Mouse (Mus musculus) spleen, postnatal 36 days (tissue): ENCODE data around the gene Sema6d.

Source experiments
- DNase-seq, 2 experiments: peaks; one replicate each; pipeline ENCODE4 v3.0.0; 2022; ENCODE audit warnings: low spot score in 2 of 2, mixed read lengths in 1 of 2

Gene Sema6d

GRCm38 (mm10) chr2:124651146-124651545 is 561.4 kb downstream of the Sema6d start:
- no peak for DNase-seq

DNA sequence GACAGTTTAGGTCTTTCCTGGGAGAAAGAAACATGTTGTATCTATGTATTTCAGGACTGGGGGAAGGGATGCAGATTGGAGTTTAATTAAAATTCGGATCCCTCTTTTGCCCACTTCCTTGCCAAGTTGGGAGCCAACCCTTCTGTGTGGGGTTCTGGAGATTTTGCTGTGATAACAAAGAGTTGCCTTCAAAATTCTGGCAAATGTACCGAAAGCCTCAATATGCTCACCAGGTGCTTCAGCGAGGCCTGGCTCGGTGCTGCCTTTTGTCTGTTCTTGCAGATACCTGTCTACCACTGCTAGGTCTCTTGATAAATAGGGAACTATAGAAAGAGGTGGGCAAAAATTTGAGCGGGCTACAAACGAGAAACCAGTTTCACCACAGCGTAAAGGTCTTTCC is 563.4 kb downstream of the Sema6d start:
- DNase-seq: no peak

DNA sequence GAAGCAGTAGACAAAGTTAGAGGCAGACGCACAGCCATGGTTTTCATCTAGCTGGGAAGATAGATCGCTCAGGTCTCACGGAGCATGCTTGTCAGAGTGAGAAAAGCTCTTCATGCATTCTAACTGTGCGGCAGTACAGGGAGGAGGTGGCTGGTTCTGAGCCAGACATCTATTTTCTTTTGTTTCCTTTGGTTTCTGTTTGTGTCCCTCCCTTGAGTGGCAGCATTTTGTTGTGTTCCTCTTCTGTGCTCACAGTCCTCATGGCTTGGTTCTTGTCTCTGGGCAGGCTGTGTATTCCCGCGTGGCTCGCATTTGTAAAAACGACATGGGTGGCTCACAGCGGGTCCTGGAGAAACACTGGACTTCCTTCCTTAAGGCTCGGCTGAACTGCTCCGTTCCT is 567.6 kb downstream of the Sema6d start:
- DNase-seq: no peak

GRCm38 (mm10) chr2:124658374-124658773 is 568.6 kb downstream of the Sema6d start:
- no peak for DNase-seq

DNA sequence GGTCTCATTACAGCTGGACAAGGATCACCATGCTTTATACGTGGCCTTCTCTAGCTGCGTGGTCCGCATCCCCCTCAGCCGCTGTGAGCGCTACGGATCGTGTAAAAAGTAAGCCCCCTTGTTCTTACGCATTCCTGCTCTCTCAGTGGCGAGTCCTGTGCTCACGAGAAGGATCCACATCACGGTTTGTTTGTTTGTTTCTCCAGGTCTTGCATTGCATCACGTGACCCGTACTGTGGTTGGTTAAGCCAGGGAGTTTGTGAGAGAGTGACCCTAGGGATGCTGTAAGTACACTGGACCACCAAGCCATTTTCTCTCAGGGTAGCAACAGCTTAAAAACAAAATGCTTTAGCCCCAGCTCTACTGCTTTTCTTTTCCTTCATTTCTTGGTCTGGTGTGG is 569.8 kb downstream of the Sema6d start:
- no peak for DNase-seq

DNA sequence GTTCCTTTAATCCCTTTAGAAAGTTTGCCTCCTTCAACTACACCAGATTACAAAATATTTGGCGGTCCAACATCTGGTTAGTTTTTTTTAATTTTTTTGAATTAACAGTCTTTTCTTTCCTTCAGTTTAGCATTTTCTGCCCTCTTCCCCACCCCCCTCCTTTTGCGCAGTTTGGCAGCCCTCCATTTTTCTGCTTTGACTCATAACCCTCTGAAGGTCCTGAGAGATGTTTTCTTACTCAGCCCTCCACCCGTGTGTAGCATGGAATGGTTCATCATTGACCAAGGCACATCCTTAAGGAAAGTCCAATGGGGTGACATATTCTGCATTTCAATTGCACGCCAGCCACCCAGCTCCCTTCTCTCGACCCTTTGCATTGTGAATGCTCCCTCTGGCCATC is 570.9 kb downstream of the Sema6d start:
- no peak for DNase-seq

GRCm38 (mm10) chr2:124661316-124661715 is 571.5 kb downstream of the Sema6d start:
- no peak for DNase-seq

GRCm38 (mm10) chr2:124662257-124662656 is 572.5 kb downstream of the Sema6d start:
- DNase-seq: no peak

- no peak for DNase-seq
Observed at GRCm38 (mm10) chr2:124664191-124664590, 574.4 kb downstream of the Sema6d start.

GRCm38 (mm10) chr2:124668431-124668830 is 578.7 kb downstream of the Sema6d start:
- no peak for DNase-seq

GRCm38 (mm10) chr2:124673117-124673516 is 583.3 kb downstream of the Sema6d start:
- no peak for DNase-seq

DNA sequence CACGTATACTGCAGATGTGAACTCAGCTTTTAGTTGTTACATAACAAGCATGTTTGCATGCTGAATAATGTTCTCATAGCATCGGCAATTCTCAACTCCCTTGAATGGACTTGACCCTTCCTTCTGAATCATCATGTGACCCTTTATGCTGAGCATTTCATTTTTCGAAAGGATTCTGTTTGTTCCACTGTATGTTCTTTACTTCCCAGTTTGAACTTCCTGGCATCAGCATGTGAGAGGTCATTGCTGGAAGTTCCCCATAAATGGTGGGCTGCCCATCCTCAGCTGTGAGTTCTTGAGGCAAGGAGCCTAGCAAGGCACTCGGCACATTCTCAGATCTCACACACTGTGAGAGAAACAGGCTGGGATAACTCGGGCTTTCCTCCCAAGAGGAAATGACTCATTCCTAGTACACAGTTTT is 594.7 kb downstream of the Sema6d start:
- DNase-seq: peak; percentile 17 to 22

- no peak for DNase-seq
Observed at GRCm38 (mm10) chr2:124690372-124690771, 600.6 kb downstream of the Sema6d start.

DNA sequence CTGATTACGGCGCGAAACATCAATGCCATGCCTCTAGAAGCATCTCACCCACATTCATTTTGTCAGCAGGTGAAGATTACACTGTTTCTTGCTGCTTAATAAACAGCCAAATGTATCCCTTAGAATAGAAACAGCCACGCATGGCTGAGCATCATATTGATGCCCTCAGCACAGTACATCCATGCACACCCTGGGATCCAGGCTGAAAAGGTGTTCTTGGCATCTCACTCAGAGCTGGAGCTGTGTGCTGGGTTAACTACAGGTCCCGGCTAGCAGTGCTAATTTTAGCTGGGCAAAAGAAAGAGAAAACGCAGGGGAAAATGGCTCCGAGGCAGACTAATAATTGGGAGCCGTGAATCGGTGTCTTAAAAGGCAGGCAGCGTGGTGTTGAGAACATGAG is 612.9 kb downstream of the Sema6d start:
- no peak for DNase-seq

GRCm38 (mm10) chr2:124704922-124705321 is 615.2 kb downstream of the Sema6d start:
- DNase-seq: peak; percentile 3 to 16

DNA sequence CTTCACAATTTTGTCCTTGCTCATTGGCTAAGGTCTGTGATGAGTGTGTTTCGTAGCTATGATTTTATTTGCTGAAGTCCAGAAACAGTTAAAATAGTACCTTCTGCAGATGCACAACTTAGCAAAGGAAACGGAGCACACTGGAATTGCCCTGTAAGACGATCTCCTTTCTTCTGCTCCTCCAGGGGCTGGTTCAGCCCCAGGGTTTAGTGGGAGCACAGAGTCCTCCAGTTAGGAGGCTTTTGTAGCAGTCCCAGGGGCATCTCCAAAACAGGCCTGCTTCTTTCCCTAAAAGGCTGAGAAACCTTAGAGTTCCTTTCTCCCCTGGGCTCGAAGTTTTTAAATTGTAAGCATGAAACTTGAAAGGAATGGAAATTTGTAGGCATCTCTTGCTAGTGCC is 616.0 kb downstream of the Sema6d start:
- DNase-seq: no peak

DNA sequence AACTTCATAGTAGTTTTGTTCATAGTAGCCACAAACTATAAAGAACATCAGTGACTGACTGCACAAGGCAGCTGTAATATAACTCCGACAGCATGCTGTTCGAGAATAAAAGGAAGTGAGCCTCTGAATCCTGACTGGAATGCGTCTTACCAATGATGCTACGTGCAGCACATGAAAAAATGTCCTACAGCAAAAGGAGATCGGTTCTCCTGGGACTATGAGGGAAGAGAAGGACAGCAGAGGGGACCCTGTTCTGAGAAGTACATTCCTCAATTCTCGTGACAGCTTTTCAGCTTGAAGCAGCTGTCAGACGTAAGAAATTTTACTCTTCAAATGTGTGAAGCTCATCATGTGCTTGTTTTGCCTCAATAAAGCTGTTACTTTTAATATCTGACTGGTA is 617.1 kb downstream of the Sema6d start:
- no peak for DNase-seq
